Mouse (Mus musculus): ENCODE measurements around the gene Ear6. TPM values are rescaled to one million over a fixed set of nuclear protein-coding genes. Genes with fewer than 3 reads are reported as not detected.

Gene Ear6
- total and polyA plus RNA-seq, 3 experiments, result not detected

DNA sequence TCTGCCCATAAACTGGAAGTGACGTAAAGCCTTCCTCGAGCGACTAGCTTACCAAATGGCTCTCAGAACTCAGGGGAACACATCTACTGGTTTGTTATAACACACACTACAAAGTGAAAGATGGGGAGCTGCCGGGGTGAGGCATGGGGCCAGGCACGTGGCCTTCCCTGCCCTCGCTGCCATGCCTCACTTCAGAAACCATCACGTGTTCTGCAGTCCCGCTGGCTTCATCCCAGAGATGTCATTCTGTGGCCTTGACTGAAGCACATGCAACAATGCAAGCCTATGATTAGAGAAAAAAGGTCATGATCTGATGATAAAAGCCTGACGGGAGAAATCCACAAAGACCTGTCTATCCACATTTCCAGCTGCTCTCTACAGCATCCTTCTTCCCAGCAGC, 18.2 kb downstream of the Ear6 start:
- dilution Hi-C loops (cut with MboI; ENCODE audit: extremely low pct_ligation_motif_present, extremely low pct_unique_long_range_greater_than_20kb, low sequenced_read_pairs) (no loop called here), in situ Hi-C loops (cut with MboI; ENCODE audit: low pct_ligation_motif_present, low pct_unique_long_range_greater_than_20kb, low sequenced_read_pairs) (loop anchor here (25.0 kb wide), 1 partner anchor 109 kb away; the partner anchor contains the start of gene Ang4)
- Histone ChIP-seq H3K9me3 (replicated peaks; ENCODE audit: low read length) (no peaks in the 10 kb centered on the region), H3K79me2 (replicated peaks; ENCODE audit: control insufficient read depth, extremely low read depth, insufficient read depth, poor library complexity, severe bottlenecking) (no peaks in the 10 kb centered on the region), H3K36me3 (replicated peaks in 1 of 2; ENCODE audit: control insufficient read depth in 1 of 2, insufficient read depth in 1 of 2, low read length in 1 of 2) (no peaks in the 10 kb centered on the region), H3K27me3 (replicated peaks) (no peaks in the 10 kb centered on the region), H3K4me3 (replicated peaks in 1 of 3; ENCODE audit: low read depth in 2 of 3, low read length in 2 of 3, poor library complexity in 1 of 3) (no peak overlapping the region), H3K27ac (ENCODE audit: insufficient read depth, low read depth) (no peak overlapping the region), H3K9ac (ENCODE audit: insufficient read depth, low read depth) (no peak overlapping the region), H3K4me1 (ENCODE audit: control insufficient read depth in 1 of 2, insufficient read depth in 2 of 2) (peaks cover 5 to 7% of the 10 kb centered on the region in 2 experiments), H3K4me2 (ENCODE audit: insufficient read depth, low read depth, poor library complexity, severe bottlenecking) (peak overlapping the region; percentile 44; the same call in 1 of the 2 replicates)
- DNase-seq (ENCODE audit: extremely low read depth), result no peak
- TF ChIP-seq RAD21 (IDR thresholded peaks at IDR 0.05; ENCODE audit: low read depth, low read length), result no peak
- TF ChIP-seq MAX (IDR thresholded peaks at IDR 0.05; ENCODE audit: low read length), result no peak
- no peak for TF ChIP-seq POLR2A (IDR thresholded peaks at IDR 0.05; ENCODE audit: low read depth, low read length)
- TF ChIP-seq PAX5 (IDR thresholded peaks at IDR 0.05; ENCODE audit: low read length), result no peak
- TF ChIP-seq HCFC1 (IDR thresholded peaks at IDR 0.05; ENCODE audit: low read depth, low read length), result no peak
- TF ChIP-seq MEF2A (IDR thresholded peaks at IDR 0.05; ENCODE audit: borderline replicate concordance, low read depth, low read length), result no peak
- TF ChIP-seq ZNF384 (IDR thresholded peaks at IDR 0.05; ENCODE audit: low read depth, low read length), result no peak
- TF ChIP-seq RCOR1 (conservative IDR thresholded peaks at IDR 0.05; ENCODE audit: low read depth, low read length), result no peak
- no peak for TF ChIP-seq CHD2 (IDR thresholded peaks at IDR 0.05; ENCODE audit: low read length)
- no peak for TF ChIP-seq ETS1 (conservative IDR thresholded peaks at IDR 0.05; ENCODE audit: low read depth, low read length)
- TF ChIP-seq NELFE (IDR thresholded peaks at IDR 0.05; ENCODE audit: low read depth, low read length), result no peak
- no peak for TF ChIP-seq MAFK (IDR thresholded peaks at IDR 0.05; ENCODE audit: insufficient replicate concordance, low read length)
- no peak for TF ChIP-seq UBTF (IDR thresholded peaks at IDR 0.05; ENCODE audit: low read depth, low read length)
- TF ChIP-seq E2F4 (IDR thresholded peaks at IDR 0.05; ENCODE audit: insufficient replicate concordance, low read depth, low read length), result no peak
- no peak for TF ChIP-seq ZKSCAN1 (IDR thresholded peaks at IDR 0.05; ENCODE audit: borderline replicate concordance, low read depth, low read length)
- no peak for TF ChIP-seq SIN3A (IDR thresholded peaks at IDR 0.05; ENCODE audit: low read length)
- TF ChIP-seq USF1 (IDR thresholded peaks at IDR 0.05; ENCODE audit: low read depth, low read length), result no peak
- TF ChIP-seq NRF1 (IDR thresholded peaks at IDR 0.05; ENCODE audit: low read depth, low read length), result no peak
- no peak for TF ChIP-seq EP300 (IDR thresholded peaks at IDR 0.05; ENCODE audit: low read length)

DNA sequence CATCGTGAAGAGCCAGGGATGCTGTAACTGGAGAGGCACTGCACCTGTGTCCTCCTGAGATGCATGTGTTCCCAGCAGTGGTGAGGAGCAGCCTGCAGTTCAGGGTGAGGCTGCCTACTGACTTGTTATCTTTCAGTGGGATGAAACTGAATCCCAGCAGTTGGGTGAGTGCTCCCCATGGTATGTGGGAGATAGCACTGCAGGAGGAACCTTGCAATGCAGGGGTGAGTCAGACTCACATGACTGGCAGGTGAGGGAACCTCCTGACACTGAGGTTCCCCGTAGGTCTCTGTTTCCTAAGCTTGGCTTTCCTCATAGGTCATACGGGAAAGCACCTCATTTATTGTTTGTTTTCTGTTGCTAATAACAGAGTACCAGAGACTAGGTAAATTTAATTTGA, 24.0 kb downstream of the Ear6 start:
- in situ Hi-C loops (cut with MboI; ENCODE audit: low pct_ligation_motif_present, low pct_unique_long_range_greater_than_20kb, low sequenced_read_pairs), result no loop called here
- Histone ChIP-seq H3K9ac (ENCODE audit: insufficient read depth, low read depth) (no peak overlapping the region), H3K4me2 (ENCODE audit: insufficient read depth, low read depth, poor library complexity, severe bottlenecking) (no peak overlapping the region), H3K27me3 (replicated peaks) (no peaks in the 10 kb centered on the region), H3K27ac (ENCODE audit: insufficient read depth, low read depth) (no peak overlapping the region), H3K9me3 (replicated peaks; ENCODE audit: low read length) (no peaks in the 10 kb centered on the region), H3K4me1 (ENCODE audit: control insufficient read depth in 1 of 2, insufficient read depth in 2 of 2) (peaks cover 2 to 5% of the 10 kb centered on the region in 2 experiments; a peak in 3 of 4 replicates), H3K79me2 (replicated peaks; ENCODE audit: control insufficient read depth, extremely low read depth, insufficient read depth, poor library complexity, severe bottlenecking) (no peaks in the 10 kb centered on the region), H3K36me3 (replicated peaks in 1 of 2; ENCODE audit: control insufficient read depth in 1 of 2, insufficient read depth in 1 of 2, low read length in 1 of 2) (no peaks in the 10 kb centered on the region), H3K4me3 (replicated peaks in 1 of 3; ENCODE audit: low read depth in 2 of 3, low read length in 2 of 3, poor library complexity in 1 of 3) (no peak overlapping the region)
- dilution Hi-C loops (cut with MboI; ENCODE audit: extremely low pct_ligation_motif_present, extremely low pct_unique_long_range_greater_than_20kb, low sequenced_read_pairs), result no loop called here
- peak; percentile 55; the same call in 1 of the 2 replicates for TF ChIP-seq BHLHE40 (IDR thresholded peaks at IDR 0.05; ENCODE audit: low read depth, low read length)
- TF ChIP-seq PAX5 (IDR thresholded peaks at IDR 0.05; ENCODE audit: low read length), result no peak
- TF ChIP-seq HCFC1 (IDR thresholded peaks at IDR 0.05; ENCODE audit: low read depth, low read length), result no peak
- no peak for DNase-seq (ENCODE audit: extremely low read depth)

All from CH12.LX (cell line).